In the genomic region with DNA sequence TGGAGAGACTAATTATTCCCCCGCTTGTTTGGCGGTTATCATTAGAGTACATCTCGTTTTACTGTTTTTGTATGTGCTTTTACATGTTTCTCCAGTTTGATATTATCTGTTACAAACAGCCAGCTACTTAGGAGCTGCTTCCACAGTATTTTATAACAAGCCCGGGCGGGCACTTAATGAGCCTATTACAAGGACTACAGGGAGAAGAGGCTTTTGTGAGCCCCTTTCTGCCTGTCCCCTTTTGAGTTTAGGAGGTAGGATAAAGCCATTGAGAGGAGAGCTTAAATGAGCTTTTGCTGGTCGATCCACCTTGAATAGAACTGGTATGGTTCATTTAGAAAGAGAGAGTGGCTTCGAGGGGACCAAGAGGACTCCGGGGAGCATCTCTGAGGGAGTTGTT, we compare ENCODE assay signal across 19 mouse cellular contexts.
DNase-seq lines count a peak whose midpoint lies in the region; ATAC-seq lines count a peak whose summit lies in the region.
"Had no signal": no experiment of that assay in that cellular context is flagged by ENCODE, and none has a peak within 500 bp of the region (broad histone marks: within the 10 kb centered on the region; RNA-seq: fewer than 3 reads in every experiment).

No protein-coding gene starts in this region.

- ATAC-seq in forebrain, embryonic 11.5 days (replicated peaks; ENCODE audit: low FRiP score), result peak; percentile 53; the same call in 1 of the 2 replicates
- ATAC-seq in forebrain, embryonic 15.5 days (replicated peaks), result no peak
- ATAC-seq in midbrain, embryonic 13.5 days, result no peak
- ATAC-seq: forebrain, embryonic 14.5 days had no signal

- H3K27me3 ChIP-seq in forebrain, embryonic 11.5 days (ENCODE audit: control insufficient read depth, insufficient read depth, low read length), result peaks cover 63% of the 10 kb centered on the region
- H3K27me3 ChIP-seq in forebrain, embryonic 15.5 days, result peaks cover 56% of the 10 kb centered on the region
- peaks cover 93% of the 10 kb centered on the region for H3K27me3 ChIP-seq in midbrain, embryonic 13.5 days

- H3K4me2 ChIP-seq in forebrain, embryonic 11.5 days (ENCODE audit: low read depth, low read length, severe bottlenecking), result no peak overlapping the region
- no peak overlapping the region for H3K4me2 ChIP-seq in forebrain, embryonic 15.5 days (replicated peaks)
- H3K4me2 ChIP-seq in midbrain, embryonic 13.5 days (replicated peaks), result no peak overlapping the region
- H3K4me2 ChIP-seq: embryonic facial prominence, embryonic 12.5 days had no signal

- H3K9ac ChIP-seq in forebrain, embryonic 11.5 days (ENCODE audit: low read length), result no peak overlapping the region
- H3K9ac ChIP-seq in forebrain, embryonic 15.5 days (replicated peaks), result no peak overlapping the region
- no peak overlapping the region for H3K9ac ChIP-seq in midbrain, embryonic 13.5 days (replicated peaks)
- H3K9ac ChIP-seq: embryonic facial prominence, embryonic 12.5 days had no signal

- 18% methylated on average over 8 of the region's 8 CpGs for WGBS in forebrain, embryonic 11.5 days
- 6% methylated on average over 8 of the region's 8 CpGs for WGBS in forebrain, embryonic 15.5 days
- 29% methylated on average over 8 of the region's 8 CpGs for WGBS in midbrain, embryonic 13.5 days

- H3K4me3 ChIP-seq in forebrain, embryonic 11.5 days (ENCODE audit: low read depth, low read length), result no peak overlapping the region
- no peak overlapping the region for H3K4me3 ChIP-seq in forebrain, embryonic 15.5 days
- no peak overlapping the region for H3K4me3 ChIP-seq in midbrain, embryonic 13.5 days (replicated peaks)
- H3K4me3 ChIP-seq: embryonic facial prominence, embryonic 10.5 days; embryonic facial prominence, embryonic 12.5 days had no signal

- no peak for DNase-seq in forebrain, embryonic 11.5 days (ENCODE audit: low spot score)
- DNase-seq in heart, adult 11 months, result peak; percentile 76
- DNase-seq in heart, adult 8-10 months (ENCODE audit: low spot score), result no peak
- peak; percentile 4 for DNase-seq in urinary bladder, postnatal 14 days (ENCODE audit: low spot score)
- DNase-seq in urinary bladder, postnatal 4 days (ENCODE audit: low spot score in 2 of 2), result no peak
- DNase-seq in forelimb bud, embryonic 11.5 days (ENCODE audit: low read depth, low spot score), result peak; percentile 14
- DNase-seq: adrenal gland, adult 2 months; adrenal gland, postnatal 10 days; adrenal gland, postnatal 25 days; cerebellum, adult 11-12 months; cerebellum, adult 2 months; cerebellum, adult 9-10 months; cerebellum, postnatal 10 days; cerebellum, postnatal 25 days had no signal

- no peaks in the 10 kb centered on the region for H3K4me1 ChIP-seq in forebrain, embryonic 11.5 days (replicated peaks; ENCODE audit: control insufficient read depth, insufficient read depth, low read length)
- peaks cover 4% of the 10 kb centered on the region; the same call in 1 of the 2 replicates for H3K4me1 ChIP-seq in forebrain, embryonic 15.5 days
- H3K4me1 ChIP-seq in midbrain, embryonic 13.5 days (replicated peaks), result 0 out of 2 replicates have a peak, but pooled peaks cover 4% of the 10 kb centered on the region
- H3K4me1 ChIP-seq: embryonic facial prominence, embryonic 10.5 days; embryonic facial prominence, embryonic 12.5 days had no signal

- H3K9me3 ChIP-seq in forebrain, embryonic 11.5 days (ENCODE audit: control insufficient read depth, low read length), result no peaks in the 10 kb centered on the region
- H3K9me3 ChIP-seq in forebrain, embryonic 15.5 days, result no peaks in the 10 kb centered on the region
- H3K9me3 ChIP-seq in midbrain, embryonic 13.5 days, result no peaks in the 10 kb centered on the region
- H3K9me3 ChIP-seq: embryonic facial prominence, embryonic 10.5 days; embryonic facial prominence, embryonic 12.5 days had no signal

- no peak overlapping the region; the same call in 1 of the 2 replicates for H3K27ac ChIP-seq in forebrain, embryonic 11.5 days (ENCODE audit: low read depth, low read length)
- H3K27ac ChIP-seq in forebrain, embryonic 15.5 days (replicated peaks), result no peak overlapping the region
- no peak overlapping the region for H3K27ac ChIP-seq in midbrain, embryonic 13.5 days
- H3K27ac ChIP-seq: embryonic facial prominence, embryonic 10.5 days; embryonic facial prominence, embryonic 12.5 days had no signal

- H3K36me3 ChIP-seq in forebrain, embryonic 11.5 days (ENCODE audit: control insufficient read depth, insufficient read depth, low read length), result no peaks in the 10 kb centered on the region
- no peaks in the 10 kb centered on the region for H3K36me3 ChIP-seq in forebrain, embryonic 15.5 days
- no peaks in the 10 kb centered on the region for H3K36me3 ChIP-seq in midbrain, embryonic 13.5 days
- H3K36me3 ChIP-seq: embryonic facial prominence, embryonic 10.5 days; embryonic facial prominence, embryonic 12.5 days had no signal

Comparison
In these comparisons a context has a peak if more than half of its experiments do, and no peak if none do; other contexts are left out.
1. DNase-seq: peak in heart, adult 11 months (single experiment), urinary bladder, postnatal 14 days (single experiment) and forelimb bud, embryonic 11.5 days (single experiment); none in forebrain, embryonic 11.5 days (single experiment), heart, adult 8-10 months (single experiment) and urinary bladder, postnatal 4 days (0 of 2).